ENCODE assay signal across 22 mouse cellular contexts in genomic region chr16:43386426-43386825, GRCm38 (mm10).
A peak's percentile ranks its signal among the peaks of the same experiment; 100 is the strongest.
DNase-seq lines count a peak whose midpoint lies in the region; ATAC-seq and TF ChIP-seq lines count a peak whose summit lies in the region.
"Had no signal": no experiment of that assay in that cellular context is flagged by ENCODE, and none has a peak within 500 bp of the region (broad histone marks: within the 10 kb centered on the region; RNA-seq: fewer than 3 reads in every experiment).

No protein-coding gene starts in this region.

- H3K27ac ChIP-seq in gastrocnemius, adult 2 months: peak overlapping the region; percentile 12; the same call in 1 of the 2 replicates
- 0 out of 2 replicates have a peak overlapping the region, but pooled peaks have one; percentile 23 for H3K27ac ChIP-seq in heart, embryonic 12.5 days (ENCODE audit: poor library complexity, severe bottlenecking)
- 0 out of 2 replicates have a peak overlapping the region, but pooled peaks have one; percentile 7 for H3K27ac ChIP-seq in hindbrain, embryonic 14.5 days
- H3K27ac ChIP-seq in hindbrain, embryonic 12.5 days: no peak overlapping the region
- H3K27ac ChIP-seq: embryonic facial prominence, embryonic 15.5 days; forebrain, embryonic 13.5 days; hindbrain, embryonic 15.5 days had no signal

- intact Hi-C loops in gastrocnemius, adult 2 months (cut with DNase I): loop anchor here (5.0 kb wide), 1 partner anchor 191 kb away; no protein-coding TSS in a partner anchor
- intact Hi-C loops in gastrocnemius, postnatal 36 days (cut with DNase I): no loop called here
- intact Hi-C loops in heart, postnatal 14 days (cut with DNase I): no loop called here

- no peak overlapping the region for H3K9ac ChIP-seq in heart, embryonic 12.5 days
- no peak overlapping the region for H3K9ac ChIP-seq in hindbrain, embryonic 14.5 days
- H3K9ac ChIP-seq in hindbrain, embryonic 12.5 days: no peak overlapping the region
- H3K9ac ChIP-seq: embryonic facial prominence, embryonic 15.5 days; forebrain, embryonic 13.5 days; hindbrain, embryonic 15.5 days had no signal

- H3K36me3 ChIP-seq in heart, embryonic 12.5 days: no peaks in the 10 kb centered on the region
- no peaks in the 10 kb centered on the region for H3K36me3 ChIP-seq in hindbrain, embryonic 14.5 days (replicated peaks; ENCODE audit: control insufficient read depth, insufficient read depth)
- H3K36me3 ChIP-seq in hindbrain, embryonic 12.5 days: no peaks in the 10 kb centered on the region
- H3K36me3 ChIP-seq: embryonic facial prominence, embryonic 15.5 days; hindbrain, embryonic 15.5 days had no signal

- DNase-seq in gastrocnemius, adult 2 months: no peak
- no peak for DNase-seq in gastrocnemius, postnatal 36 days
- DNase-seq in heart, postnatal 14 days: no peak
- no peak for DNase-seq in hindbrain, embryonic 14.5 days (ENCODE audit: low spot score)
- DNase-seq in brain, embryonic 14.5 days (ENCODE audit: low read depth): peak; percentile 62
- DNase-seq: adrenal gland, adult 8-10 months; adrenal gland, postnatal 36 days; cerebellum, adult 11 months; cerebellum, adult 8-10 months; cerebellum, postnatal 14 days; embryo, embryonic 11 days; gastrocnemius, postnatal 25 days; heart, adult 18-20 months; kidney, adult 18-20 months; kidney, postnatal 10 days had no signal

- WGBS in heart, embryonic 12.5 days: 31% methylated on average over 5 of the region's 5 CpGs
- 72% methylated on average over 5 of the region's 5 CpGs for WGBS in hindbrain, embryonic 14.5 days
- WGBS in hindbrain, embryonic 12.5 days: 85% methylated on average over 5 of the region's 5 CpGs

- H3K9me3 ChIP-seq in heart, embryonic 12.5 days (replicated peaks): no peaks in the 10 kb centered on the region
- no peaks in the 10 kb centered on the region for H3K9me3 ChIP-seq in hindbrain, embryonic 14.5 days (ENCODE audit: control insufficient read depth, low read length)
- H3K9me3 ChIP-seq in hindbrain, embryonic 12.5 days (replicated peaks): no peaks in the 10 kb centered on the region
- H3K9me3 ChIP-seq: embryonic facial prominence, embryonic 15.5 days; forebrain, embryonic 13.5 days; hindbrain, embryonic 15.5 days had no signal

- no peak overlapping the region for H3K4me3 ChIP-seq in gastrocnemius, adult 2 months
- no peak overlapping the region for H3K4me3 ChIP-seq in heart, embryonic 12.5 days
- H3K4me3 ChIP-seq in hindbrain, embryonic 14.5 days (replicated peaks; ENCODE audit: low read length): no peak overlapping the region
- no peak overlapping the region for H3K4me3 ChIP-seq in hindbrain, embryonic 12.5 days
- H3K4me3 ChIP-seq: embryonic facial prominence, embryonic 15.5 days; erythroblast, embryonic 14.5 days; forebrain, embryonic 13.5 days; hindbrain, embryonic 15.5 days had no signal

- no peak for ATAC-seq in heart, embryonic 12.5 days (ENCODE audit: insufficient number of reproducible peaks, low FRiP score)
- ATAC-seq in hindbrain, embryonic 14.5 days (ENCODE audit: low FRiP score): no peak
- ATAC-seq in hindbrain, embryonic 12.5 days (ENCODE audit: low FRiP score): no peak
- ATAC-seq in inflammation-experienced regulatory T-cells, adult 6 months: no peak
- ATAC-seq: forebrain, embryonic 13.5 days had no signal

- TF ChIP-seq CTCF in gastrocnemius, adult 2 months (IDR thresholded peaks at IDR 0.05): no peak
- no peak for TF ChIP-seq CTCF in brain, embryonic 14.5 days (IDR thresholded peaks at IDR 0.05; ENCODE audit: borderline replicate concordance, extremely low read depth, insufficient read depth, insufficient read length)

- peaks cover 15% of the 10 kb centered on the region for H3K4me1 ChIP-seq in heart, embryonic 12.5 days (replicated peaks)
- no peaks in the 10 kb centered on the region for H3K4me1 ChIP-seq in hindbrain, embryonic 14.5 days (replicated peaks; ENCODE audit: control insufficient read depth, insufficient read depth, low read length)
- no peaks in the 10 kb centered on the region for H3K4me1 ChIP-seq in hindbrain, embryonic 12.5 days
- H3K4me1 ChIP-seq: embryonic facial prominence, embryonic 15.5 days; hindbrain, embryonic 15.5 days had no signal

- H3K4me2 ChIP-seq in heart, embryonic 12.5 days: peak overlapping the region; percentile 31; the same call in 1 of the 2 replicates
- no peak overlapping the region for H3K4me2 ChIP-seq in hindbrain, embryonic 14.5 days (replicated peaks)
- no peak overlapping the region for H3K4me2 ChIP-seq in hindbrain, embryonic 12.5 days (replicated peaks)
- H3K4me2 ChIP-seq: embryonic facial prominence, embryonic 15.5 days; forebrain, embryonic 13.5 days; hindbrain, embryonic 15.5 days had no signal

- no peaks in the 10 kb centered on the region for H3K27me3 ChIP-seq in heart, embryonic 12.5 days (replicated peaks)
- no peaks in the 10 kb centered on the region for H3K27me3 ChIP-seq in hindbrain, embryonic 14.5 days (ENCODE audit: control insufficient read depth, insufficient read depth, low read length)
- H3K27me3 ChIP-seq in hindbrain, embryonic 12.5 days: no peaks in the 10 kb centered on the region
- H3K27me3 ChIP-seq: embryonic facial prominence, embryonic 15.5 days; forebrain, embryonic 13.5 days; hindbrain, embryonic 15.5 days had no signal

- TF ChIP-seq POLR2A in brain, embryonic 14.5 days (IDR thresholded peaks at IDR 0.05; ENCODE audit: borderline replicate concordance, extremely low read depth, insufficient read depth, insufficient read length, poor library complexity, severe bottlenecking): no peak
